Mouse (Mus musculus): ENCODE measurements around the gene Ptcd2. TPM values are rescaled to one million over a fixed set of nuclear protein-coding genes. Genes with fewer than 3 reads are reported as not detected.
"Not testable (repeated sequence)": the region's sequence is repeated elsewhere in the genome, so short reads cannot be mapped to it uniquely, and the experiment has no call there.

The Ptcd2 gene
- total and polyA plus RNA-seq, 2 experiments from 2014 or later, result 69.7 to 80.8 TPM

DNA sequence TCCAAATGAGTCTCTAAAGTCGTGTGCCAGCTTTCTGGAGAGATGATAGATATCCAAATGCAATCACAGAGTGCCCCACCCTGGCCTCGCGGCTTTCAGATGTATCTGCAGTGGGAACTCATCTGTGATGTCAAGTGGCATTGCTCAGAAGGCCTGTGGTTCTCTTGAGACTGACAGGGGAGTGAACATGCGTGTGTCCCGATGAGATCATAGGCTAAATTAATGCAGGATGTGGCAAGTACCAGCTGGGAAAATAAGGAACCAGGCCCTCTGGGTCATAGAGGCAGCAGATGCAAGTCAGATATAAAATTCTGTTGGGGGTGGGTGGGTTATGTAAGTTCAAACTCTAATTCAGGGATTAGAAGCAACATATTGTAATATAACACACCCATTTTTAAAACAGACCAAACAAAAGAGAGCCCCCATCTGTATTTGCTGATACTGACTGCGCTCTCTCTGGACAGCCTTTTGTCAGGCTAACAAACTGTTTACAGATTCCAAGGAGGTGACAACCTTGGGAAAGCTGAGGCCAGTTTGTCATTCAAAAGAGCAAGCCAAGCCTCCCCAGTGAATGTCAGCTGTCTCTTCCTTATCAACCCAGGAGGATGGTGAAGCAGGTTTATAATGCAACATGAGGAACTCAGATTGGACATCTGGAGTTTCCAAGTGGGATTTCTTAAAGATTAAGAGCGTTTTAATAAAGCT, 20.7 kb downstream of the Ptcd2 start:
- peak; percentile 41 for DNase-seq (ENCODE audit: low spot score)
- WGBS, result 34% methylated on average over 7 of the region's 7 CpGs
- peak; percentile 82 for ATAC-seq (ENCODE audit: insufficient read depth, low read depth)
- no peaks in the 10 kb centered on the region for H3K27me3 ChIP-seq (ENCODE audit: control insufficient read depth, insufficient read depth, low read length)
- TF ChIP-seq EP300 (IDR thresholded peaks at IDR 0.05; ENCODE audit: low read depth), result no peak; the same call in 1 of the 2 replicates
- no peak for TF ChIP-seq CTCF (IDR thresholded peaks at IDR 0.05; ENCODE audit: low read depth)
- peaks cover 77% of the 10 kb centered on the region for H3K36me3 ChIP-seq (replicated peaks; ENCODE audit: control insufficient read depth, insufficient read depth, low read length)
- H3K9me3 ChIP-seq (replicated peaks; ENCODE audit: control insufficient read depth, low read length), result no peaks in the 10 kb centered on the region
- H3K4me3 ChIP-seq (ENCODE audit: low read depth, low read length), result no peak overlapping the region
- H3K4me2 ChIP-seq (ENCODE audit: low read depth, low read length), result no peak overlapping the region
- H3K27ac ChIP-seq (ENCODE audit: low read depth), result peak overlapping the region; percentile 56
- H3K9ac ChIP-seq (replicated peaks; ENCODE audit: low read depth, low read length), result no peak overlapping the region
- no peaks in the 10 kb centered on the region for H3K4me1 ChIP-seq (ENCODE audit: control insufficient read depth, insufficient read depth)

DNA sequence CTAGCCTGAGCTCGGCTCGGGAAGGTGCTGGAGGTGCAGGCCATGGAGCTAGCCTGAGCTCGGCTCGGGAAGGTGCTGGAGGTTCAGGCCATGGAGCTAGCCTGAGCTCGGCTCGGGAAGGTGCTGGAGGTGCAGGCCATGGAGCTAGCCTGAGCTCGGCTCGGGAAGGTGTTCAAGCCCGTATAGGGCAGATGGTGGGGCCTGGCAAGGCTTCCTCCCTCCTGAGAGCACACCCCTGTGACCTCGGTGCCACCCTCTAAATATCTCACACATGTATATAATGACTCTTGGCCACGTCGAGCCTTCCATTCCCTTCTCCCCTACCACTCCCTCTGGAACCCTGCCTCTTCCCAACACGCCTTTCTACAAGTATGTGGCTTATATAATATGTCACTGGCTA, 21.6 kb downstream of the Ptcd2 start:
- ATAC-seq (ENCODE audit: insufficient read depth, low read depth); H3K4me1 ChIP-seq (ENCODE audit: control insufficient read depth, insufficient read depth); DNase-seq (ENCODE audit: low spot score); H3K4me3 ChIP-seq (ENCODE audit: low read depth, low read length); H3K27me3 ChIP-seq (ENCODE audit: control insufficient read depth, insufficient read depth, low read length); H3K9me3 ChIP-seq (replicated peaks; ENCODE audit: control insufficient read depth, low read length); H3K4me2 ChIP-seq (ENCODE audit: low read depth, low read length); H3K9ac ChIP-seq (replicated peaks; ENCODE audit: low read depth, low read length): not testable (repeated sequence)
- peaks cover 73% of the 10 kb centered on the region for H3K36me3 ChIP-seq (replicated peaks; ENCODE audit: control insufficient read depth, insufficient read depth, low read length)
- peak overlapping the region; percentile 56; the same call in 1 of the 2 replicates for H3K27ac ChIP-seq (ENCODE audit: low read depth)
- WGBS, result 87% methylated on average over 11 of the region's 13 CpGs

DNA sequence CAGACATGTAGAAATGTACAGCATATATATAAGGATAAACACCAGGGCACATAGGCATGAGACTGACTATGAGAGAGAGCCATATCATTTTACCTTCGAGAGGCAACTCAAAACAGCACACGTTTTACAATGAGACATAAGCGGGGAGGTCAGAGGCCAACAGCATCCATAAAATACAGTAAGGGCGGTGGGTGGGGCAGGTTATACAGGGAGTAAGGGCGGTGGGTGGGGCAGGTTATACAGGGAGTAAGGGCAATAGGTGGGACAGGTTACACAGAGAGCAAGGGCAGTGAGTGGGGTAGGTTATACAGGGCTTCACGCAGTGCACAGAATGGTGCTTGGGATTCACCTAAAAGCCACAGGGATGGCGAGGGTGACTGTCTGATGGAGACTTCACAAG, 24.1 kb downstream of the Ptcd2 start:
- no peak for TF ChIP-seq EP300 (IDR thresholded peaks at IDR 0.05; ENCODE audit: low read depth)
- no peak for TF ChIP-seq CTCF (IDR thresholded peaks at IDR 0.05; ENCODE audit: low read depth)
- no peak overlapping the region for H3K27ac ChIP-seq (ENCODE audit: low read depth)
- DNase-seq (ENCODE audit: low spot score) (no peak), ATAC-seq (ENCODE audit: insufficient read depth, low read depth) (no peak)
- peaks cover 49% of the 10 kb centered on the region for H3K36me3 ChIP-seq (replicated peaks; ENCODE audit: control insufficient read depth, insufficient read depth, low read length)
- no peak overlapping the region for H3K4me2 ChIP-seq (ENCODE audit: low read depth, low read length)
- WGBS, result 89% methylated on average over 7 of the region's 7 CpGs
- H3K4me3 ChIP-seq (ENCODE audit: low read depth, low read length), result no peak overlapping the region
- H3K4me1 ChIP-seq (ENCODE audit: control insufficient read depth, insufficient read depth), result no peaks in the 10 kb centered on the region
- no peaks in the 10 kb centered on the region for H3K27me3 ChIP-seq (ENCODE audit: control insufficient read depth, insufficient read depth, low read length)
- no peaks in the 10 kb centered on the region for H3K9me3 ChIP-seq (replicated peaks; ENCODE audit: control insufficient read depth, low read length)
- no peak overlapping the region for H3K9ac ChIP-seq (replicated peaks; ENCODE audit: low read depth, low read length)

DNA sequence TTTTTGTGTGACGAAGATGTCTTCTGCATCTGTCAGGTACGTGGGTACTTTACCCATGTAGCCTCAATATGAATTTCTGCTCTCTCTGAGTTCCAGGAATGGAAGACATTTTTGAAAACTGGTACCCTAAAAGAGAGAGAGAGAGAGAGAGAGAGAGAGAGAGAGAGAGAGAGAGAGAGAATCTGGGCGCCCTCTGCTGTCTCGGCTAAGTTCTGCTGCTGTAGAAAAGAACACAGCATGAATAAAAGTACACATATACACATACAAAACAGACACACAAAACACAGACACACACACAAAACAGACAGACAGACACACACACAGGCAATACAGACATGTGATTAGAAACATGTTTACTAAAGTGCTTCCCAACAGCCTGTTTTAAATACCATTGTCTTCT, 27.4 kb downstream of the Ptcd2 start:
- no peak overlapping the region for H3K4me3 ChIP-seq (ENCODE audit: low read depth, low read length)
- H3K9ac ChIP-seq (replicated peaks; ENCODE audit: low read depth, low read length), result no peak overlapping the region
- no peaks in the 10 kb centered on the region for H3K27me3 ChIP-seq (ENCODE audit: control insufficient read depth, insufficient read depth, low read length)
- DNase-seq (ENCODE audit: low spot score) (peak; percentile 37), ATAC-seq (ENCODE audit: insufficient read depth, low read depth) (no peak)
- H3K4me2 ChIP-seq (ENCODE audit: low read depth, low read length), result no peak overlapping the region
- H3K36me3 ChIP-seq (replicated peaks; ENCODE audit: control insufficient read depth, insufficient read depth, low read length), result peaks cover 31% of the 10 kb centered on the region
- H3K4me1 ChIP-seq (ENCODE audit: control insufficient read depth, insufficient read depth), result no peaks in the 10 kb centered on the region
- no peak overlapping the region for H3K27ac ChIP-seq (ENCODE audit: low read depth)
- 51% methylated on average over 4 of the region's 4 CpGs for WGBS
- TF ChIP-seq CTCF (IDR thresholded peaks at IDR 0.05; ENCODE audit: low read depth), result peak; percentile 70
- TF ChIP-seq EP300 (IDR thresholded peaks at IDR 0.05; ENCODE audit: low read depth), result no peak
- no peaks in the 10 kb centered on the region for H3K9me3 ChIP-seq (replicated peaks; ENCODE audit: control insufficient read depth, low read length)

DNA sequence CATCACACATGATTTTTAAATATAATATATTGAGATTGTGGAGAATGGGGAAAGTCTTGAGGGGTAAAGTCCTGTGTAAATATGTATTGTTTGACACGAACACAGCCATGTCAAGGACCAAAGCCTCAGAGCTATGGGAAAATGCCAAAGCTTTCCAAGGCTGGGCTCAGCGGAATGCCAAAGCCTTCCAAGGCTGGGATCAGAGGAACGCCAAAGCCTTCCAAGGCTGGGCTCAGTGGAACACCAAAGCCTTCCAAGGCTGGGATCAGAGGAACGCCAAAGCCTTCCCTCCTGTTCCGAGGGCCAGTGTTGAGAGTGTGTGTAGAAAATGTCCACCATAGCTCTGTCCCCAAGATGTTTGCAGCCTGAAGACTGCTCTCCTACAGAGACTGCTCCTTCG, 28.1 kb downstream of the Ptcd2 start:
- Histone ChIP-seq H3K27me3 (ENCODE audit: control insufficient read depth, insufficient read depth, low read length) (no peaks in the 10 kb centered on the region), H3K36me3 (replicated peaks; ENCODE audit: control insufficient read depth, insufficient read depth, low read length) (peaks cover 28% of the 10 kb centered on the region), H3K4me2 (ENCODE audit: low read depth, low read length) (no peak overlapping the region), H3K9ac (replicated peaks; ENCODE audit: low read depth, low read length) (no peak overlapping the region), H3K4me3 (ENCODE audit: low read depth, low read length) (no peak overlapping the region), H3K4me1 (ENCODE audit: control insufficient read depth, insufficient read depth) (no peaks in the 10 kb centered on the region), H3K9me3 (replicated peaks; ENCODE audit: control insufficient read depth, low read length) (no peaks in the 10 kb centered on the region), H3K27ac (ENCODE audit: low read depth) (peak overlapping the region; percentile 11; the same call in 1 of the 2 replicates)
- ATAC-seq (ENCODE audit: insufficient read depth, low read depth) (no peak), DNase-seq (ENCODE audit: low spot score) (no peak)
- TF ChIP-seq EP300 (IDR thresholded peaks at IDR 0.05; ENCODE audit: low read depth) (no peak), CTCF (IDR thresholded peaks at IDR 0.05; ENCODE audit: low read depth) (no peak)
- 89% methylated on average over 6 of the region's 6 CpGs for WGBS

DNA sequence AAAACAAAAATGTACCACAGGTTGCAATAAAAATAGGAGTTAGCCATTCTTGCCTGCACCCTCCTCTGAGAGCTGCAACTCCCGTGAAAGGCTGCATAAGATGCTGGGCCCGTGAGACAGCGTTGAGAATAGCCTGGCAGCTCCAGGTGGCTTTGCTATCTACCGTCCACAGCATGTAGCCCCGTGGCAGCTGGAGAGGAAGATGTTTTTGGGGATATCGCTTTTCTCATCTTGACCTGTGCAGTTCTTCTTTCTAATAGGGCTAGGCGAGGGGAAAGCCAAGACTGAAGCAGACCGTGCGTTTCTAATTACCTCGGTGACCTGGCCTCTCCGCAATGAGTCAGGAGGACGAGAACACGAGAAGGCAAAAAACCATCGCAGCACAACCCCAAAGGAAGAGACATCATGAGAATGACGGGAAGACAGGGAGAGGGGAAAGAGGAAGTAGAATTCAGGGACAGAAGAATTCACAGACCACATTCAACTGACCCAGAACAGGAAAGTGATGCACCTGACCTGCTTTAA, 29.8 kb downstream of the Ptcd2 start:
- TF ChIP-seq CTCF (IDR thresholded peaks at IDR 0.05; ENCODE audit: low read depth) (no peak), EP300 (IDR thresholded peaks at IDR 0.05; ENCODE audit: low read depth) (no peak)
- H3K4me1 ChIP-seq (ENCODE audit: control insufficient read depth, insufficient read depth), result no peaks in the 10 kb centered on the region
- 86% methylated on average over 15 of the region's 15 CpGs for WGBS
- DNase-seq (ENCODE audit: low spot score) (no peak), ATAC-seq (ENCODE audit: insufficient read depth, low read depth) (no peak)
- no peak overlapping the region for H3K4me3 ChIP-seq (ENCODE audit: low read depth, low read length)
- H3K36me3 ChIP-seq (replicated peaks; ENCODE audit: control insufficient read depth, insufficient read depth, low read length), result peaks cover 12% of the 10 kb centered on the region
- no peak overlapping the region for H3K9ac ChIP-seq (replicated peaks; ENCODE audit: low read depth, low read length)
- H3K27ac ChIP-seq (ENCODE audit: low read depth), result no peak overlapping the region
- no peak overlapping the region for H3K4me2 ChIP-seq (ENCODE audit: low read depth, low read length)
- H3K27me3 ChIP-seq (ENCODE audit: control insufficient read depth, insufficient read depth, low read length), result no peaks in the 10 kb centered on the region
- H3K9me3 ChIP-seq (replicated peaks; ENCODE audit: control insufficient read depth, low read length), result no peaks in the 10 kb centered on the region
